Mouse (Mus musculus) hindbrain, embryonic 13.5 days (tissue): Measurements from ENCODE around the gene Olfr1450. TPM values are rescaled to one million over a fixed set of nuclear protein-coding genes. Genes with fewer than 3 reads are reported as not detected.
"Not testable (repeated sequence)": the region's sequence is repeated elsewhere in the genome, so short reads cannot be mapped to it uniquely, and the experiment has no call there.

ENCODE experiments used
- ATAC-seq: fragments of 200-750 bp; cut with Nextera tagmentation; 2 replicates; pipeline ENCODE4 v1.8.0; 2017; ENCODE audit warnings: moderate TSS enrichment; ENCODE audit not compliant: low FRiP score
- H3K27ac ChIP-seq: fragments of 300-500 bp; sonication (generic); 2 replicates; pipeline ENCODE4 v1.5.1; 2015; ENCODE audit warnings: inconsistent platforms, mild to moderate bottlenecking, moderate library complexity
- H3K27me3 ChIP-seq: fragments of 300-500 bp; sonication (generic); 2 replicates; pipeline ENCODE4 v1.6.1; 2015; ENCODE audit warnings: mild to moderate bottlenecking, inconsistent platforms
- H3K36me3 ChIP-seq: fragments of 300-500 bp; sonication (generic); 2 replicates; pipeline ENCODE4 v1.6.1; 2015; ENCODE audit warnings: mild to moderate bottlenecking, inconsistent platforms
- H3K4me1 ChIP-seq: fragments of 300-500 bp; sonication (generic); replicated peaks from 2 replicates; pipeline ENCODE4 v1.6.1; 2015; ENCODE audit warnings: inconsistent platforms
- H3K4me2 ChIP-seq: fragments of 300-500 bp; sonication (generic); 2 replicates; pipeline ENCODE4 v1.6.1; 2015; ENCODE audit warnings: inconsistent platforms, mild to moderate bottlenecking, moderate library complexity
- H3K4me3 ChIP-seq: fragments of 300-500 bp; sonication (generic); 2 replicates; pipeline ENCODE4 v1.5.1; 2015; ENCODE audit warnings: mild to moderate bottlenecking, inconsistent platforms
- H3K9ac ChIP-seq: fragments of 300-500 bp; sonication (generic); 2 replicates; pipeline ENCODE4 v1.6.1; 2015; ENCODE audit warnings: mild to moderate bottlenecking, inconsistent platforms
- H3K9me3 ChIP-seq: fragments of 300-500 bp; sonication (generic); 2 replicates; pipeline ENCODE4 v1.6.1; 2016; ENCODE audit warnings: inconsistent platforms
- WGBS: fragments of 180-500 bp; shearing (Covaris S2); methylation state at CpG from one replicate; pipeline ENCODE4 v1.1.7; 2015; 5-methylcytosine and 5-hydroxymethylcytosine counted together
- polyA plus RNA-seq: library from polyadenylated mRNA; unstranded; fragments of >200 nt; fragmentation: Nextera tagmentation; extraction: Ambion mirVana; gene quantifications from 2 replicates; pipeline ENCODE4 v1.2.1, GENCODE M21; 2015

Olfr1450 gene
- polyA plus RNA-seq, result not detected in 2 replicates

DNA sequence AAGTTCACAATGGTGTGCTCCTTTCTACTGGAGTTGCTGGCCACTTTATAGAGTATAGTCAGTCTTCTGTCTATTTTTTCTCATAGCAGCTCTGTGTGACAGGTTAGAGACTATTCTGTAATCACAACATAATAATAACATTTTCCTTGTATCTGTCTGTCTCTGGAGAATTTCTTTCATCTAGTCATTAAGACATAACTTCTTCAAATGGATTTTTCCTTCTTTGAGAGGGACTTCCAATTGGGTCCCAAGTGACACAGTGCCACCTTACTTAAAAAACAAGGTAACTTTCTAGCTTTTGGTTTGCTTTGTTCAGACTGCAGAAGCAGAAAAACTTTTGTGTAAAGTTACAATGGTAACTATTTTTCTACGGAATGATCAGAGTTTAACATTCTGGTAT is at the start of gene Olfr1450:
Olfr1450 (plus strand) TSS at position 301 of the 400 bp plus-strand sequence.
- Histone ChIP-seq H3K27me3 (no peaks in the 10 kb centered on the region), H3K27ac (no peak within 1 kb of the TSS), H3K9me3 (peaks cover 16% of the 10 kb centered on the region), H3K4me3 (no peak within 1 kb of the TSS), H3K9ac (no peak within 1 kb of the TSS), H3K4me2 (no peak within 1 kb of the TSS), H3K4me1 (no peaks in the 10 kb centered on the region), H3K36me3 (no peaks in the 10 kb centered on the region)
- ATAC-seq, result no peak
- WGBS, result 91% methylated on average over 1 of the region's 1 CpGs

GRCm38 (mm10) chr19:12903643-12904042 is 46.4 kb upstream of the Olfr1450 start, which contains the start of gene Olfr1447:
Olfr1447 (minus strand) TSS chr19:12903743.
- 92% methylated on average over 1 of the region's 1 CpGs for WGBS

GRCm38 (mm10) chr19:12924319-12924718 is 25.7 kb upstream of the Olfr1450 start, which contains the start of gene Olfr1448:
Olfr1448 (minus strand) TSS chr19:12924419.
- no peak for ATAC-seq
- Histone ChIP-seq H3K4me3 (no peak within 1 kb of the TSS), H3K4me2 (no peak within 1 kb of the TSS), H3K9ac (no peak within 1 kb of the TSS), H3K4me1 (no peaks in the 10 kb centered on the region), H3K27me3 (no peaks in the 10 kb centered on the region), H3K36me3 (no peaks in the 10 kb centered on the region), H3K9me3 (no peaks in the 10 kb centered on the region; the same call in 1 of the 2 replicates), H3K27ac (no peak within 1 kb of the TSS)
- 67% methylated on average over 1 of the region's 1 CpGs for WGBS

More at GRCm38 (mm10) chr19:12903643-12904042, 46.4 kb upstream of the Olfr1450 start, which contains the start of gene Olfr1447:
- no peak within 1 kb of the TSS for H3K4me3 ChIP-seq
- no peak within 1 kb of the TSS for H3K27ac ChIP-seq
- no peak for ATAC-seq
- no peaks in the 10 kb centered on the region for H3K27me3 ChIP-seq
- no peak within 1 kb of the TSS for H3K4me2 ChIP-seq
- H3K36me3 ChIP-seq, result no peaks in the 10 kb centered on the region
- H3K9me3 ChIP-seq, result peaks cover 12% of the 10 kb centered on the region; the same call in 1 of the 2 replicates
- no peak within 1 kb of the TSS for H3K9ac ChIP-seq
- no peaks in the 10 kb centered on the region for H3K4me1 ChIP-seq

DNA sequence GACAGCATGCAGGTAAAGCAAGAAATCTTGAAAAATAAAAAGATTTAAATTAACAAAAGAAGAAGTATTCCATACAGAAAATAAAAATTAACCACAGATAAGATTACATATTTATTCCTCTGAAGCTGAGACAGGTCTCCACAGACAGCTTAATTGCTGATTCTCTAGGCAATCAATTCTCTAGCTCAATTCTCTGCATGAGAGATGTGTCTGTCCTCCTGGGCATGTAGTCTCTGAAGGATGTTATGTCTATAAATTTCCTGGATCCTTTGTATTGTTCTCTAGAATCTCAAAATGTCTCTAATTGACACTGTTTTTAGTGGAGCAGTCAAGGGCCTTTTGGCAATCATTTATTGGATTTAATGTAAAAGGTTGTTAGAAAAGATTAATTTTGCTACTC is 19.5 kb upstream of the Olfr1450 start, which contains the start of gene Olfr1449:
Olfr1449 (plus strand) TSS at position 301 of the 400 bp plus-strand sequence.
- Histone ChIP-seq H3K9me3 (peaks cover 5% of the 10 kb centered on the region; the same call in 1 of the 2 replicates), H3K4me3 (no peak within 1 kb of the TSS), H3K4me2 (no peak within 1 kb of the TSS), H3K4me1 (no peaks in the 10 kb centered on the region), H3K36me3 (no peaks in the 10 kb centered on the region), H3K27ac (no peak within 1 kb of the TSS), H3K9ac (no peak within 1 kb of the TSS), H3K27me3 (no peaks in the 10 kb centered on the region)
- no peak for ATAC-seq

DNA sequence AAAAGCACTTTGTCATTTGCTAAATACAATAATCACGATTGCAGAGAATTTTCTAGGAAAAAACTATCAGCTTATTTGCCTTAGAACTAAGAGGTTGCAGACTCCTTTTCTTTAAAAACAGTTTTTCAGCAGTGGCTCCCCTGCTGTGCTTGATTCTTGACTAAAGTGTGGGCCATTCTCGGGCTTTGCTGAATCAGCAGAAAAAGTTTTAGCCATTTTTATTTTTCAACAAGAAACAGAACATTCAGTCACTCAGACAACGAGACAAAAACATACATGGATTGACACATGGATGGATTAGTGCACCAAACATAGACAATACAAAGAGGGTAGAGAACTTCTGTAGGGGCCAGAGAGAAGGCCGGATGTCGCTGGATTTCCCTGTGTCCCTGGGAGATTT is 20.0 kb downstream of the Olfr1450 start:
- 85% methylated on average over 5 of the region's 5 CpGs for WGBS
- not testable (repeated sequence) for ATAC-seq, H3K27me3 ChIP-seq, H3K27ac ChIP-seq, H3K9ac ChIP-seq, H3K4me2 ChIP-seq, H3K4me1 ChIP-seq, H3K36me3 ChIP-seq, H3K4me3 ChIP-seq
- peaks cover 12% of the 10 kb centered on the region; the same call in 1 of the 2 replicates for H3K9me3 ChIP-seq

- not testable (repeated sequence) for H3K27me3 ChIP-seq
- 93% methylated on average over 4 of the region's 4 CpGs for WGBS
Measured at GRCm38 (mm10) chr19:12992316-12992715, 42.3 kb downstream of the Olfr1450 start.

DNA sequence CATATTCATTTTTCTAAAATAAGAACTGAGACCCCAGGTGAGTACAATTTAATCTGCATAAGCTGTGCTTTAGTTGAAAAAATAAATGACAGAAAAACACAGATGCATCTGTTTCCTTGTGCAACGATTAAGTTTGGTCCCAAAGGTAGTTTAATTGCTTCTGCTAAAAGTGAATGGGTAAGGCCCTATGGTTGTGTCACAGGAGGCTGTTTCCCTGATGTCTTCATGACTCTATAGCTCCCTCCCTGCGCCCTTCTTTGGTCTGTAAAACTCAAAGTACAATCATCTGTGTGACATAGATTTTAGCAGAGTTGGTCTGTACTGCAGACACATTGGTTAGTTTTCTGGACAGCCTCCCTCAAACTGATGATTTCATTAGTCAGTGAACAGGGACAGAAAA is 44.7 kb downstream of the Olfr1450 start, which contains the start of gene Olfr1451:
Olfr1451 (plus strand) TSS at position 301 of the 400 bp plus-strand sequence.
- Histone ChIP-seq H3K4me2 (no peak within 1 kb of the TSS), H3K9ac (no peak within 1 kb of the TSS), H3K36me3 (no peaks in the 10 kb centered on the region), H3K9me3 (peaks cover 6% of the 10 kb centered on the region; the same call in 1 of the 2 replicates), H3K4me1 (no peaks in the 10 kb centered on the region), H3K27ac (no peak within 1 kb of the TSS), H3K4me3 (no peak within 1 kb of the TSS), H3K27me3 (no peaks in the 10 kb centered on the region)
- ATAC-seq, result no peak
- 73% methylated on average over 2 of the region's 2 CpGs for WGBS

More at GRCm38 (mm10) chr19:12992316-12992715, 42.3 kb downstream of the Olfr1450 start:
- not testable (repeated sequence) for H3K9ac ChIP-seq, ATAC-seq, H3K4me2 ChIP-seq, H3K27ac ChIP-seq, H3K4me3 ChIP-seq, H3K36me3 ChIP-seq, H3K9me3 ChIP-seq, H3K4me1 ChIP-seq

Other genes with a start within 250 kb of the Olfr1450 start
- gene Cntf, start 184.6 kb upstream of the Olfr1450 start, polyA plus RNA-seq, result 1.2 and 1.6 TPM in 2 replicates
- 14.7 and 15.8 TPM in 2 replicates for gene Zfp91, start 154.1 kb upstream of the Olfr1450 start, polyA plus RNA-seq
- 1.5 and 1.6 TPM in 2 replicates for gene Lpxn, start 154.1 kb upstream of the Olfr1450 start, polyA plus RNA-seq
- not detected in 2 replicates for gene Gm5244, start 103.6 kb upstream of the Olfr1450 start, polyA plus RNA-seq
- gene Olfr1444, start 93.0 kb upstream of the Olfr1450 start, polyA plus RNA-seq, result not detected in 2 replicates
- gene Olfr1445, start 66.4 kb upstream of the Olfr1450 start, polyA plus RNA-seq, result not detected in 2 replicates
- gene Olfr1446, start 56.7 kb upstream of the Olfr1450 start, polyA plus RNA-seq, result not detected in 2 replicates
- not detected in 2 replicates for gene Olfr1447, start 46.5 kb upstream of the Olfr1450 start, polyA plus RNA-seq
- gene Olfr1448, start 25.8 kb upstream of the Olfr1450 start, polyA plus RNA-seq, result not detected in 2 replicates
- gene Olfr1449, start 19.4 kb upstream of the Olfr1450 start, polyA plus RNA-seq, result not detected in 2 replicates
- not detected in 2 replicates for gene Olfr1451, start 44.8 kb downstream of the Olfr1450 start, polyA plus RNA-seq
- not detected in 2 replicates for gene Olfr1453, start 78.1 kb downstream of the Olfr1450 start, polyA plus RNA-seq
- gene Olfr1454, start 110.4 kb downstream of the Olfr1450 start, polyA plus RNA-seq, result not detected in 2 replicates
- not detected in 2 replicates for gene Olfr1457, start 147.6 kb downstream of the Olfr1450 start, polyA plus RNA-seq
- not detected in 2 replicates for gene Olfr1458, start 156.5 kb downstream of the Olfr1450 start, polyA plus RNA-seq
- not detected in 2 replicates for gene Olfr1459, start 199.3 kb downstream of the Olfr1450 start, polyA plus RNA-seq
- gene Olfr1461, start 212.7 kb downstream of the Olfr1450 start, polyA plus RNA-seq, result not detected in 2 replicates
- not detected in 2 replicates for gene Olfr1462, start 235.5 kb downstream of the Olfr1450 start, polyA plus RNA-seq